Mouse (Mus musculus) embryonic stem cell, embryonic (primary cell): ENCODE measurements around the gene Sds.

ENCODE experiments used
- CTCF ChIA-PET, 4 experiments: fragments of 300-600 bp in 2 of 4; fragments of 350-600 bp in 2 of 4; sonication (Branson Sonifier 250); formaldehyde crosslinking; loops; one replicate each; lab custom pipeline; 2022; ENCODE audit warnings: inconsistent platforms in 2 of 4; lab: Charles Lee
- POLR2A ChIA-PET, 4 experiments: fragments of 300-600 bp in 2 of 4; fragments of 350-600 bp in 2 of 4; sonication (Branson Sonifier 250); formaldehyde crosslinking; loops; one replicate each; lab custom pipeline; 2022; ENCODE audit warnings: antibody characterized with exemption in 4 of 4, inconsistent platforms in 1 of 4; lab: Charles Lee

The Sds gene

DNA sequence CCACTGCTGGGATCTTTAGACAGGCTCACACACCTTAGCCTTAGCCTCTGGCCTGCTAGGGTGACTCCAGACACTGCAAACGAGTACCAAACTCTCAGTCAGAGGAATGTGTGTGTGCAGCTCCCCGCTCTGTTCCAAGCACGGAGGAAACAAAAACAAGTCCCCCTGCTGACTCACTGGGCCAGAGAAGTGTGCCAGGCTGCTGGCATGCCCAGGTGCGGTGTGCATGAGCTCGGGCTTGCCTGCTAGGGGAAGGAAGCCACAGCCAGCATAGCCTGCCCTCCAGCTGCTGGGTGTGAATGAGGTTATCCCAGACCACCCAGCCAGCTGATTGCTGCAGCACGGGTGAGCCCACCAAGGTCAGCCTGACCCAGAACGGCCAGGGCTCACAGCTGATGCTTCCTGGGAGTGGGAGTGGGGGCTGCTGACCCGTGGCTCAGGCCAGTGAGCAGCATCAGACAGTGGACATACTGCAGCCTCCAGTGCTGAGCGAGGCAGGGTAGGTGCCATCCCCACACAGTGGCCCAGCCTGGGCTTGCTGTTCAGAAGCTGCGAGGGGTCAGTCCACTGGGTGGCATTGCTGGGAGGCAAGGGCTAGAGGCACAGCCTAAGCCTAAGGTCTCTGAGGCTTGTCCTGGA lies 18.9 kb downstream of the Sds start:
- CTCF ChIA-PET: interaction anchor here in 3 of 4 experiments (0.7 to 2.1 kb wide), 5 partner anchors 12 to 392 kb away, joined by 3 to 11 read pairs (median 3); no protein-coding TSS in a partner anchor
- POLR2A ChIA-PET: interaction anchor here in 3 of 4 experiments (0.6 to 3.5 kb wide), 10 partner anchors 8 to 118 kb away, joined by 3 to 10 read pairs (median 4); partner anchors contain the start of genes Plbd2 (in 1 of the 3) and Slc8b1 (in 1 of the 3)

DNA sequence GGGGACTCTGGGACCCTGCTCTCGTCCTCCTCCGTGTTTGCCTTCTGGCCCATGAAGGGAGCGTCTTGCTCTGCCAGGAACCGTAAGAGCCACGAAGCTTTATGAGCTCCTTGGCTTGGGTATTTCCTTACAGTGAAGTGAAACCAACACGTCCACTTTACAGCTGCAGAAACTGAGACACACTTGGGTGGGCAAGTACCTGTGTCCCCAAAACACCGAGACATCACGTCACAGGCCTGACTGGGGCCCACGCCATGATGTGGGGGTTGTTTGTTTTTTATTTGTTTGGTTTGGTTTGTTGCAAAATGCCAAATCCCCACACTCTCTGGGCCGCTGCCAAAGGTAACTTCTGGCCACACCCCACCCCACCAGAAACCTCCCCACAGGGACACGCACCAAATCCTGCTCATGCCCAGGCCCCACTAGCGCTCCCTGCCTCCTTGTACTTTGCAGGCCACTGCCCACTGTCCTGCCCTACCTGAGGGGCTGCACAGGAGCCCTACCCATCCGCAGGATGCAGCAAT lies 19.4 kb downstream of the Sds start:
- ChIA-PET POLR2A (interaction anchor here in 2 of 4 experiments (1.1 to 1.9 kb wide), 3 partner anchors 12 to 109 kb away, joined by 3 to 5 read pairs (median 4); no protein-coding TSS in a partner anchor), CTCF (interaction anchor here in 3 of 4 experiments (0.7 to 2.1 kb wide), 5 partner anchors 13 to 220 kb away, joined by 3 to 11 read pairs (median 3); no protein-coding TSS in a partner anchor)

DNA sequence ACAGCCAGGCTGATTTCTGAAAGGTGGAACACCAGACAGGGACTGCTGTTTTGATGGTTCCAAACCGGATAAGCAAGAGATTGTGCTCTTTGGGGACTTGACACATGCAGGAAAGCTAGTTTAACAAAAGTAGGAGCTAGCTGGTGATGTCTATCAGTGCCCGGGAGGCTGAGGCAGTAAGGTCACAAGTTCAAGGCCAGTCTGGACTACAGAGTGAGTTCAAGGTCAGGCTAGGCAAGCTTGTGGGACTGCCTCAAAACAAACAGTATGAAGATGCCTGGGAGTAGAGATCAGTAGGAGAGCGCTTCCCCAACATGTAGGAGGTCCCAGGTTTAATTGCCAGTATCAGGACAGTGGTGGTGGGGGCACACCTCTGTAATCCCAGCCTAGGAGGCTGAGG lies 20.7 kb downstream of the Sds start:
- CTCF ChIA-PET: interaction anchor here in 2 of 4 experiments (0.6 to 0.9 kb wide), 2 partner anchors 31 to 32 kb away, joined by 3 to 4 read pairs; no protein-coding TSS in a partner anchor
- POLR2A ChIA-PET: interaction anchor here in 1 of 4 experiments (1.2 to 2.6 kb wide), 3 partner anchors 14 to 109 kb away, joined by 3 to 7 read pairs (median 3); partner anchors contain the start of gene Slc8b1

DNA sequence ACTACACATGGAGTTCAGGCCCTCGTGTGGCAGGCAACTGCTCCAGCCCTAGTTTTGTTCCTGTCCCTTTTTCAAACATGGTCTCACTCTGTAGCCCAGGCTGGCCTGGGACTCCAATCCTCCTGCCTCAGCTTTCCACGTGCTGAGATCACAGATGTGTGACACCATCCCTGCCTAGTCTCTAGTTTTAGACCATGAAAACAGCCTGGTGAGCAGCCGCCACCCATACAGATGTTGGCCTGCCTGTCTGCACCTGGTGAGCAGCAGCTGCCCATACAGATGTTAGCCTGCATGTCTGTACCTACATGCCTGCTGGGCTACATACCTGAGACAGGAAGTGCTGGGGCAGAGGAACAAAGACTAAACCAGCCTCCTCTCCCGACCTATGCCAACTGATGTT lies 22.9 kb downstream of the Sds start:
- ChIA-PET POLR2A (no interaction called here), CTCF (interaction anchor here in 1 of 4 experiments (0.6 to 2.0 kb wide), 2 partner anchors 9 to 106 kb away, joined by 4 read pairs; no protein-coding TSS in a partner anchor)

DNA sequence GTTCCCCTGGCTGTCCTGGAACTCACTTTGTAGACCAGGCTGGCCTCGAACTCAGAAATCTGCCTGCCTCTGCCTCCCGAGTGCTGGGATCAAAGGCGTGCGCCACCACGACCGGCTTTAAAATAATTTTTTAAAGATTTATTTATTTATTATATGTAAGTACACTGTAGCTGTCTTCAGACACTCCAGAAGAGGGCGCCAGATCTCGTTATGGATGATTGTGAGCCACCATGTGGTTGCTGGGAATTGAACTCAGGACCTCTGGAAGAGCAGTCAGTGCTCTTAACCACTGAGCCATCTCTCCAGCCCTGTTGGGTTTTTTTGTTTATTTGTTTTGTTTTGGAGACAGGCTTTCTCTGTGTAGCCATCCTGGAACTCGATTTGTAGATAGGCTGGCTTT lies 24.3 kb downstream of the Sds start:
- ChIA-PET CTCF (interaction anchor here in 3 of 4 experiments (0.6 to 1.7 kb wide), 7 partner anchors 8 to 368 kb away, joined by 3 to 9 read pairs (median 4); no protein-coding TSS in a partner anchor), POLR2A (interaction anchor here in 2 of 4 experiments (0.6 to 2.1 kb wide), 5 partner anchors 10 to 311 kb away, joined by 3 to 8 read pairs (median 3); partner anchors contain the start of gene Slc8b1 (in 1 of the 2))

DNA sequence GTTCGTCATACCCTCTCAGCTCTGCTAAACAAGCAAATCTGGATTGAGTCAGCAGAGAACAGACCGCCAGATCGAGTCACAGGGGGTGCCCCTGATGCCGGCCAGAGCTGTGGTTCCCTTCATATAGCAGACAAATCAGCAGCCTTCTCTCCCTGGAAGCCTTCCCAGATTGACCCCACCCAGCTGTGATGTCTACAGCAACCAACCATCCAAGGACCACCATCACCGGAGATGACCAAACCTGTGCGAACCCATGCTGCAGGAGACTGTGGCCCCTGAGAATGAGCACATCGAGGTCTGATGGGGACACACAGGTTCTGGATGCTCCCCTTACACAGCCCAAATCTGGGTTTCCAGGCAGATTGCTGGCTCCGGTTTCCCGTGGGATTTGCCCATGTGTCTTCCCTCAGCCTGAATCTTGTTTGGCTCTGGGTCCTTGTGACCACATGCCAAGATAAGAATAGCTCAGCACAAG lies 25.9 kb downstream of the Sds start:
- ChIA-PET POLR2A (interaction anchor here in 2 of 4 experiments (0.5 to 3.2 kb wide), 14 partner anchors 9 to 360 kb away, joined by 3 to 44 read pairs (median 4); partner anchors contain the start of gene Slc8b1 (in 2 of the 2)), CTCF (interaction anchor here (0.6 to 2.7 kb wide), 12 partner anchors 9 to 172 kb away, joined by 3 to 18 read pairs (median 4); partner anchors contain the start of gene Slc8b1 (in 1 of the 4))

DNA sequence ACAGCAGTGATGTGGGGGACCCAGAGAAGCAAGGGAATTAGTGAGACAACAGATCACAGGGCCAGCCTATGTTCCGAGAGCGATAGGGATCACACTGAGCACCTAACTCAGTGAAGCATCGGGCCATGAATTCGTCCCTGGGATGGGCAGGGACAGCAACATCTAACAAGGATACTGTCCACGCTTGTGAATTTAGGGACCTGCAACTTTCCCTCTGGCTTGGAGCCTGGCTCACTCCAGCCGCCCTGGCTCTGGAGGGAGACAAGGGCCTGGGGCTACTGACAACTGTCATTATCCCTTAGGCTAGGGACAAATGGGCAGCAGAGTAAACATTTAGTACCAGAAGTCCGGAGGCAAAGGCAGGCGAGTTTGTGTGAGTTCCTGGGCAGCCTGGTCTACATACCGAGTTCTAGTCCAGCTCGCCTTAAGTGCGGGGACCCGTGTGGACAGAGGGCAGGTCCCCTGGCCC lies 26.4 kb downstream of the Sds start:
- CTCF ChIA-PET: interaction anchor here (0.5 to 2.7 kb wide), 37 partner anchors 8 to 434 kb away, joined by 3 to 18 read pairs (median 4); partner anchors contain the start of genes Ddx54 (in 1 of the 4), Iqcd (in 1 of the 4), Rita1 (in 1 of the 4) and Slc8b1 (in 1 of the 4)

DNA sequence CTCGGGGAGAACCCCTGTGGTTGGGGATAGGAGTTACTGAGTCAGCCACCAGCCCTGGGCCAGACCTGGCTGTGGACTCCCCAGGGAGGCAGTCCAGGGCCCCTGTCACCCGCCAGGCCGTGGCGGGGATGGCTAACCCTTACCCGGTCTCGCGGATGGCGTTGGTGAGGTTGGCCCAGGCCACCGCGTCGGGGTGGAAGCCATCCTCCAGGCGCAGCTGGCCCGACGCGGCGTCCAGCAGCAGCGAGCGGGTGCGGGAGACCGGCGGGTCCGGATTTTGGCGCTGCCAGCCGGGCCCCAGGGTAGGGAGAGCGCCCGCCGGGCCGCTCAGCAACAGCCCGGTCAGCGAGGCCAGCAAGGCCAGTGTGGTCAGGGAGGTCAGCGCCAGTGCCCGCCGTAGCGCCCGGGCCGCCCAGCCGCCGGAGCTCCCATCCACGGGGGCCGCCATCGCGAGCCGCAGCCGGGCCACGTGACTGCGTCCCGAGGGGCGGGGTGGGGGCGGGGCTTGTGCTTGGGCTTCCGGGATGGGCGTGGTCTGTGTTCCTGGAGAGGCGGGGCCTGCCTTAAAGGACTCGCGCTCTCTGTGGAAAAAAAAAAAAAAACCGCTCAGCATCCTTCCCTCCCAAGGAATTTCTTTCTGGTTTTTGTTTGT lies 26.9 kb downstream of the Sds start, which contains the start of gene Plbd2:
Gene Plbd2, minus strand, starts transcription at position 482 of the 652 bp plus-strand sequence.
- ChIA-PET POLR2A (interaction anchor here (0.6 to 3.2 kb wide), 32 partner anchors 8 to 1340 kb away, joined by 3 to 44 read pairs (median 4); partner anchors contain the start of genes Slc8b1 (in 2 of the 4), Ddx54 (in 1 of the 4), Iqcd (in 1 of the 4) and Rita1 (in 1 of the 4)), CTCF (interaction anchor here in 3 of 4 experiments (0.5 to 2.7 kb wide), 36 partner anchors 9 to 435 kb away, joined by 3 to 18 read pairs (median 4); partner anchors contain the start of genes Ddx54 (in 1 of the 3), Iqcd (in 1 of the 3), Rita1 (in 1 of the 3) and Tpcn1 (in 1 of the 3))

More for the DNA sequence above, 26.4 kb downstream of the Sds start:
- POLR2A ChIA-PET: interaction anchor here in 3 of 4 experiments (0.5 to 3.2 kb wide), 32 partner anchors 9 to 670 kb away, joined by 3 to 44 read pairs (median 3); partner anchors contain the start of genes Slc8b1 (in 2 of the 3), Ddx54 (in 1 of the 3), Iqcd (in 1 of the 3) and Rita1 (in 1 of the 3)

DNA sequence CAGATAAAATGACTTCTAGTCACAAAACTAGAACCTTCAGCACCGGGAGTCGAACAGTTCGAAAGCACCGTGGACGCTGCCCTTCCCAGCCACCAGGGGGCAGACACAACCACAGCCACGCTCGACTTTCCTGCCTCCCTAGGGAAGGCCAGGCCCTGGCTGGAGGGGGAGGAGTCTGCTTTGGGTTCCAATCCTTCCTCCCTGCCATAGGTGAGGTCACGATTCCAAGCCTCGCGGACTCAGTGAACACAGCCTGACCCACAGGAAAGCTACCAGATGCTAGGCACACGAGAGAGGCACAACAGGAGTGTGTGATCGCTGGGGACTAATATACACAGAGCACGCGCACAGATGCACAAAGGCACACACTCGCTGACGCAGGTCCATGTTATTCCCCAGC lies 29.0 kb downstream of the Sds start:
- CTCF ChIA-PET: interaction anchor here in 3 of 4 experiments (0.5 to 2.7 kb wide), 16 partner anchors 12 to 307 kb away, joined by 3 to 17 read pairs (median 4); partner anchors contain the start of genes Ddx54 (in 1 of the 3) and Oas1c (in 1 of the 3)
- POLR2A ChIA-PET: interaction anchor here in 3 of 4 experiments (0.5 to 1.3 kb wide), 9 partner anchors 9 to 108 kb away, joined by 3 to 5 read pairs (median 3); no protein-coding TSS in a partner anchor

DNA sequence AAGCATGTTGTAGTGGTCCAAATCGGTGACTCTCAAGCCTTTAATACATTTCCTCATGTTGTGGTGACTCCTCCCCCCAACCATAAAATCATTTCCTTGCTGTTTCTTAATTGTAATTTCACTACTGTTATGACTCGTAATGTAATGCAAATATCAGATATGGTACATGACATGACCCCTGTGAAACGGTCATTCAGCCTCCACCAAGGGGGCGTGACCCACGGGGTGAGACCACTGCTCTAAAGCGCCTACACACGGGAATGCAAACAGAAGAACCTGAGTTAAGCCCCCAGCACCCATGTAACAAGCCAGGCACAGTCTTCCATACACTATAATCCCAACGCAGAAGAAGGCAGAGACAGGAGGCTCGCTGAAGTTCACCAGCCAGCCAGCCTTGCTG lies 29.5 kb downstream of the Sds start:
- POLR2A ChIA-PET: interaction anchor here in 3 of 4 experiments (0.5 to 1.3 kb wide), 8 partner anchors 9 to 107 kb away, joined by 3 to 5 read pairs (median 3); no protein-coding TSS in a partner anchor
- CTCF ChIA-PET: interaction anchor here in 3 of 4 experiments (0.6 to 2.7 kb wide), 13 partner anchors 13 to 256 kb away, joined by 3 to 17 read pairs (median 4); partner anchors contain the start of gene Ddx54 (in 1 of the 3)

DNA sequence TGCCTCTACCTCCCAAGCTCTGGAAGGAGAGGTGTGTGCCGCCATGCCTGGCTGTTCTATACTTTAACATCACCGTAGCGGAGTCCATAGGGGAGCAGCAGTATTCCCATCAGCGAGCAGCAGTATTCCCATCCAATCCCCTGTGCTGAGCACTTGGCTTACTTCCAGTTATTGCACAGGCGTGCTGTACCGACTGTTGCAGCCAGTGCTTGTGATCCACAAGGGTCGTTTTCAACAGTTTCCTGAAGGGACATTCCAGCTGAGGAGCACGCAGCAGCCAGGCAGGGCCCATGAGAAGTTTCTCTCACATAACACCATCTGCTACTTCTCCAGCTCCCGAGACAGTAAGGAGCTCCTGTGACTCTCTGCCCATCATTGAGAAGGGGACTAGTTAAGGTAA lies 30.2 kb downstream of the Sds start:
- CTCF ChIA-PET: interaction anchor here in 1 of 4 experiments (1.5 to 2.7 kb wide), 2 partner anchors 84 to 95 kb away, joined by 7 to 16 read pairs; no protein-coding TSS in a partner anchor
- POLR2A ChIA-PET: interaction anchor here in 2 of 4 experiments (0.6 to 1.1 kb wide), 2 partner anchors 28 to 57 kb away, joined by 5 to 13 read pairs; no protein-coding TSS in a partner anchor

DNA sequence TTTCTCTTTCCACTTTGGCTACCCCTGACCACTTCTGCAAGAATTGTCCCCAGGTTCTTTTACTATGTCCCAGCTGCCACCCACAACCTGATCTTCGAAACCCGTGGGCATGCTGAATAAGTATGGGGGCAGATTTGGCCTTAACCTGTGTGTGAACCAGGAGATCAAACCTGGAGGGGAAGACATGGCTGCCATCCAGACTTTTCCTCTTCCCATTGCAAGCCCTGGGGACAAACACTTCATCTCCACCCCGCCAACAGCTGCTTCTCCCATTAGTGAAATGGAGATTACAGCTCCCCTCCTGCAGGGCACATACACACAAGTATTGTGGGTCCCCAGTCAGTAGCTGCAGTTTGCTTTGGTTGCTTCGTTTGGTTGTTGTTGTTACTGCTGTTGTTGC lies 31.0 kb downstream of the Sds start:
- ChIA-PET CTCF (interaction anchor here in 1 of 4 experiments (2.7 kb wide), 1 partner anchor 94 kb away, joined by 16 read pairs; no protein-coding TSS in a partner anchor), POLR2A (interaction anchor here in 2 of 4 experiments (0.6 to 0.7 kb wide), 2 partner anchors 31 to 173 kb away, joined by 3 read pairs; no protein-coding TSS in a partner anchor)

DNA sequence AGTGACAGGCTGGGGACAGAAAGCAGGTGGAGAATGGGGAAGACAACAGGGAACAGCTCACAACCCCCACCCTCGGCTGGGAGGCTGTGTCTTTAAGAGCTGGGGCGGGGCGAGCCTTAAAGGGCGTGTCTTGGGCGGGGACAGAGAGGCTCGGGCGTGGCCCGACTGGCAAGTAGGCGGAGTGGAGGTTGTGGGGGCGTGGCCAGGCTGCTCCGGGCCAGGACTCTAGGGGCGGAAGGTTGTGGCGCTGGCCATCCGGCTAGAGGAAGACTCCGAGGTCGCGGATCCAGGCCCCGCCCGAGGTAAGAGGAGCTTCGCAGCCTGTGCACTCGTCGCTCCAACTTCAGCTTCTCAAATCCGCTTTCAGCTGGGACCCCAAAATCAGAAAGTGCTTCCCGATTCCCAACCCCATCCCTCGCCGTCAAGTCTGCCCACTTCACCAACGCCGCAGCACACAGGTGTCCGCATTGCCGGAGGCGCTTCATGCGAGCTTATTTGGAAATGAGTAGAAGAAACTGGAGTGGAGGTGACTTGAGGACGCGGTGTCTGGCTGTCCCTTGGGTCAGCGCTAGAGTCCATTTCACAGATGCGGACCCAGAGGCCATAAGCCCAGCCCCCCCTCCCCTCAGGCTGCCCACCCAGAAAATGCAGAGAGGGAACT lies 34.8 kb downstream of the Sds start, which contains the start of gene Slc8b1:
Gene Slc8b1, plus strand, starts transcription at position 187 of the 661 bp plus-strand sequence.
- ChIA-PET POLR2A (interaction anchor here in 3 of 4 experiments (0.5 to 5.9 kb wide), 52 partner anchors 8 to 840 kb away, joined by 3 to 44 read pairs (median 4); partner anchors contain the start of genes Ddx54 (in 2 of the 3), Iqcd (in 2 of the 3), Rita1 (in 2 of the 3) and Tpcn1 (in 2 of the 3)), CTCF (interaction anchor here (0.5 to 3.5 kb wide), 27 partner anchors 8 to 382 kb away, joined by 3 to 30 read pairs (median 4); partner anchors contain the start of genes Ddx54 (in 1 of the 4), Iqcd (in 1 of the 4), Plbd2 (in 1 of the 4) and Rasal1 (in 1 of the 4))

DNA sequence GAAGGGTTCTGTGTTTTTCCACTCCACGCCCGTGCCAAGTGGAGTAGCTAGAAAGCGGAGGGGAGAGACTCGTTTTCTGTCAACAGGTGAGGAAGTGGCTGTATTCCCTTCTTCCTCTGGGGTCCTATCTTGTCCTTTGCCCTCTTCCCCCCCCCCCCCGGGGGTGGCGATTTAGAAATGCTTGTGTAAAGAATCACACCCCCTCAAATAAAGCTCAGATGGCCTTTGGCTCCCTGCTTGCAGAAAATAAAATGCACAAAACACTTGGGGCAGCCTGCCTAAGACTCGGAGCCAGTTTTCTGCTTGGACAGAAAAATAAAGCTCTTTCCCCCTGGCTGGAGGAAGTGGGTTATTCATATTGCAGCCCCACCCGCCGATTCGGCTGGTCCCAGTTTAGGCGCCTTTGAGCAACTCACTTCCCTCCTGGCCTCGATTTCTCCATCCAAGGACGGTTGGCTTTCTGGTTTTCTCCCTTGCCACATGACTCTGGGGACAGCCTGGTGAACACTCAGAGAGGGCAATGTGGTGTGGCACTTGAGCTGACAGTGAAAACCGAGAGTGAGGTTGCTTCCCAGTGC lies 35.4 kb downstream of the Sds start:
- POLR2A ChIA-PET: interaction anchor here (0.6 to 5.9 kb wide), 41 partner anchors 8 to 884 kb away, joined by 3 to 44 read pairs (median 5); partner anchors contain the start of genes Iqcd (in 2 of the 4), Plbd2 (in 2 of the 4), Tpcn1 (in 2 of the 4) and Ddx54 (in 1 of the 4)
- CTCF ChIA-PET: interaction anchor here (0.5 to 3.5 kb wide), 20 partner anchors 9 to 541 kb away, joined by 3 to 30 read pairs (median 4); partner anchors contain the start of genes Plbd2 (in 2 of the 4), Ddx54 (in 1 of the 4) and Rita1 (in 1 of the 4)
